Mouse (Mus musculus) lung, adult 2 months (tissue): ENCODE results near the gene Gna14.

ENCODE experiments used
- CTCF ChIP-seq: fragments of 200-500 bp; IDR thresholded peaks from 2 replicates; pipeline ENCODE4 v1.5.1; 2011; ENCODE audit warnings: mild to moderate bottlenecking, low read length, control low read depth; ENCODE audit not compliant: insufficient read depth
- POLR2A ChIP-seq: fragments of 200-500 bp; IDR thresholded peaks from 2 replicates; pipeline ENCODE4 v1.6.1; 2011; ENCODE audit warnings: low read depth, mild to moderate bottlenecking, control low read depth, low read length, borderline replicate concordance; ENCODE audit errors: extremely low read depth

GRCm38 (mm10) chr19:16456181-16456580 is 20.6 kb downstream of the Gna14 start:
- TF ChIP-seq CTCF (no peak), POLR2A (no peak)
